ENCODE assay signal across 26 mouse cellular contexts in the genomic region with DNA sequence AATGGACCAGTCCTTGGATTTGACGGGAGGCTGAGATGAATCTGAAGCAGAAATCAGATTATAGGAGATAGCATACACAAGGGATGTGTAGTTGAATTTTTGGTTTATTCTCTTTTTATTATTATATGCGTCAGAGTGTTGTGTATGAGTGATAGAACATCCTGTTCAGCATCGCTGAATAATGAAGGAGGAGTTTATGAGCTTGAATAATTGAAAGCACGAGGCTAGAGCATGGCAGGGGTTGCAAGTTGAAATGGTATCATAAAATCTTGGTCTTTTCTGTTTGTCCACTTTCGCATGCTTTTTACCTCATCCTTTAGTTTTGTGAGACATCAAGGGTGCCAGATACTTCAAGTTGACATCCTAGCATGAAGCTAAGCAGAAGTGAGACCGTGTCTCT.
"Had no signal": no experiment of that assay in that cellular context is flagged by ENCODE, and none has a peak within 500 bp of the region (broad histone marks: within the 10 kb centered on the region; RNA-seq: fewer than 3 reads in every experiment).

No protein-coding gene starts in this region.

- H3K27ac ChIP-seq: gastrocnemius, adult 2 months; heart, embryonic 10.5 days; hindbrain, embryonic 10.5 days; hindbrain, embryonic 13.5 days; hindbrain, embryonic 15.5 days; hindbrain, postnatal 0 days; kidney, embryonic 15.5 days; kidney, postnatal 0 days; limb, embryonic 10.5 days; limb, embryonic 12.5 days; liver, embryonic 12.5 days; liver, embryonic 14.5 days had no signal

- H3K9ac ChIP-seq: heart, embryonic 12.5 days; hindbrain, embryonic 13.5 days; hindbrain, embryonic 15.5 days; kidney, embryonic 15.5 days; limb, embryonic 12.5 days; liver, embryonic 12.5 days; liver, embryonic 14.5 days had no signal

- DNase-seq: gastrocnemius, adult 2 months; gastrocnemius, postnatal 10 days; gastrocnemius, postnatal 25 days; heart, adult 18-20 months; heart, postnatal 10 days; heart, postnatal 4 days; kidney, adult 11 months; kidney, adult 2 months; kidney, adult 9 months; kidney, postnatal 14 days; kidney, postnatal 36 days; layer of hippocampus, adult 9-11 months; layer of hippocampus, postnatal 36 days had no signal

- ATAC-seq: hindbrain, postnatal 0 days; intestine, embryonic 16.5 days; liver, embryonic 12.5 days had no signal

- H3K27me3 ChIP-seq: heart, embryonic 12.5 days; hindbrain, embryonic 13.5 days; hindbrain, embryonic 15.5 days; kidney, embryonic 15.5 days; limb, embryonic 12.5 days; liver, embryonic 12.5 days had no signal

- H3K4me3 ChIP-seq: gastrocnemius, adult 2 months; heart, embryonic 10.5 days; heart, embryonic 12.5 days; hindbrain, embryonic 10.5 days; hindbrain, embryonic 13.5 days; hindbrain, embryonic 15.5 days; kidney, embryonic 15.5 days; limb, embryonic 10.5 days; limb, embryonic 12.5 days; liver, embryonic 12.5 days had no signal

- H3K4me1 ChIP-seq: hindbrain, embryonic 10.5 days; hindbrain, embryonic 13.5 days; hindbrain, embryonic 15.5 days; kidney, embryonic 15.5 days; limb, embryonic 10.5 days; limb, embryonic 12.5 days; liver, embryonic 12.5 days had no signal

- H3K4me2 ChIP-seq: heart, embryonic 12.5 days; hindbrain, embryonic 13.5 days; hindbrain, embryonic 15.5 days; kidney, embryonic 15.5 days; limb, embryonic 12.5 days; liver, embryonic 12.5 days had no signal

- H3K9me3 ChIP-seq: heart, embryonic 10.5 days; heart, embryonic 12.5 days; hindbrain, embryonic 10.5 days; hindbrain, embryonic 13.5 days; hindbrain, embryonic 15.5 days; kidney, embryonic 15.5 days; limb, embryonic 10.5 days; limb, embryonic 12.5 days; liver, embryonic 12.5 days had no signal

- H3K36me3 ChIP-seq: heart, embryonic 10.5 days; heart, embryonic 12.5 days; hindbrain, embryonic 10.5 days; hindbrain, embryonic 13.5 days; hindbrain, embryonic 15.5 days; kidney, embryonic 15.5 days; limb, embryonic 10.5 days; limb, embryonic 12.5 days; liver, embryonic 12.5 days had no signal
